Mouse (Mus musculus): ENCODE data around the gene Sccpdh.
"Not testable (repeated sequence)": the region's sequence is repeated elsewhere in the genome, so short reads cannot be mapped to it uniquely, and the experiment has no call there.

The Sccpdh gene

DNA sequence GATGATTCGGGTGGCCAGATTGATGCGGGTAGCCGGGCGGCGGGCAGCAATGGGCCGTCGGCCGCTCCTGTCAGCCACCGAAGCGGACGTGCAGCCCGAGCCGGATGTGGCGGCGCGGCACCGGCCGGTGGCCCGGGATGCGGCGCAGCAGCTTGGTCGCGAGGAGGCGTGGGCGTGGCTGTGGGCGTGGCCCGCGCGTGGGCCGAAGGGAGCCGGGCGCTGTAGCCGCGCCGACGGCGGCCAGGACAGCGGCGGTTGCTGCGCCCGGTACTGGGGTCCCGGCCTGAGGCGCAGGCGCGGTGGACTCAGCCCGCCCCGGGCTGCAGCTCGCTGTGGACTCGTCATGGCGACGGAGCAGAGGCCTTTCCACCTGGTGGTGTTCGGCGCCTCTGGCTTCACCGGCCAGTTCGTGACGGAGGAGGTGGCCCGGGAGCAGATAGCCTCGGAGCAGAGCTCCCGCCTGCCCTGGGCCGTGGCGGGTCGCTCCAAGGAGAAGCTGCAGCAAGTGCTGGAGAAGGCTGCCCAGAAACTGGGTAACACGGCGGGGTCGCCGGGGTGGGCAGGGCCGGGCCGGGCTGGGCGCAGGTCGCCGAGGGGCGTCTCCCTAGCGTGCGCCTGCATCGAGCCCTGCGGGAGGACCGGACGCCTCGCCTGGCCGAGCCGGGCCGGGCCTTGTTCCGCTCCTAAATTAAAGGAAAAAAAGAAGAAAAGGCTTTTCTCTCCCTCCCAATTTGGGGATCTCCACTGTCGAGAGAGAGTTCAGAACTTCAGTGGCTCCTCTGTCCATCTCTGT, at the start of gene Sccpdh:
Sccpdh (plus strand) TSS at position 198 of the 793 bp plus-strand sequence.
- DNase-seq (ENCODE audit: low spot score), result peak; percentile 71

GRCm38 (mm10) chr1:179622665-179623064, 45.3 kb upstream of the Sccpdh start:
- DNase-seq (ENCODE audit: low spot score), result no peak

- peak; percentile 25 for DNase-seq (ENCODE audit: low spot score)
Observed at GRCm38 (mm10) chr1:179623657-179624056, 44.4 kb upstream of the Sccpdh start.

DNA sequence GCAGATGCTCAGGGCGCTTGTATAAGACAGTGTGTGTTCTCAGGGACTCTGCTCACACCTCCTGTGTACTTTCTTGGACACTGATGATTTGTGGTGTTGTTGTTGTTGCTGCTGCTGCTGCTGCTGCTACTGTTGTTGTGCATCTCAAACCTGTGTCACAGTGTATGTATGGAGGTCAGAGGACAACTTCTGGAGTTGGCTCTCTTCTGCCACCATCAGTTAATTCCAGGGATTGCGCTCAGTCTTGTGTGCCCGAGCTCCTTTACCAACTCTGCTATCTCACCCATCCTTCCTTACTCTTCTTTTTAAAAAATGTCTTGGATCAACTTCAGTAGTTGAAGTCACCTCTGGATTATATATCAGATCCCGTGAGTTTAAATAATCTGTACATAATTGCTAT, 43.7 kb upstream of the Sccpdh start:
- DNase-seq (ENCODE audit: low spot score), result peak; percentile 43

DNA sequence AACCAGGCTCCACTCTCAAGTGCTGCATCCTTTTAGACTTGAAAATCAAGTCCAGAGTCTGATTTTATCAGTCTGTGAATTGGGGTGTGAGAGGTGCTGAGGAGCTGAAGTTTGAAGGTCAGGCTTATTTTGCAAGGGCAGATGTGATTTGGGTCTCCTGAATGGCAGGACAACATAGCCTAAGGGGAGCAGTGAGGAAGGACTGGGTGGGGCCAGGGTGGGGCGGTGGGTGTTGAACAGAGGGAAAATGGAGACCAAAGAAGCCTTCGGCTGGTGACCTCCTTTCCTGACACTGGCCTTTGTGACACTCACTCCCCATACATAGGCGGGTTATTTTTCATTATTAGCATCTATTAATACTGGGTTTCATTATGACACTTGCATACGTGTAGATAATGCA, 40.2 kb upstream of the Sccpdh start:
- no peak for DNase-seq (ENCODE audit: low spot score)

DNA sequence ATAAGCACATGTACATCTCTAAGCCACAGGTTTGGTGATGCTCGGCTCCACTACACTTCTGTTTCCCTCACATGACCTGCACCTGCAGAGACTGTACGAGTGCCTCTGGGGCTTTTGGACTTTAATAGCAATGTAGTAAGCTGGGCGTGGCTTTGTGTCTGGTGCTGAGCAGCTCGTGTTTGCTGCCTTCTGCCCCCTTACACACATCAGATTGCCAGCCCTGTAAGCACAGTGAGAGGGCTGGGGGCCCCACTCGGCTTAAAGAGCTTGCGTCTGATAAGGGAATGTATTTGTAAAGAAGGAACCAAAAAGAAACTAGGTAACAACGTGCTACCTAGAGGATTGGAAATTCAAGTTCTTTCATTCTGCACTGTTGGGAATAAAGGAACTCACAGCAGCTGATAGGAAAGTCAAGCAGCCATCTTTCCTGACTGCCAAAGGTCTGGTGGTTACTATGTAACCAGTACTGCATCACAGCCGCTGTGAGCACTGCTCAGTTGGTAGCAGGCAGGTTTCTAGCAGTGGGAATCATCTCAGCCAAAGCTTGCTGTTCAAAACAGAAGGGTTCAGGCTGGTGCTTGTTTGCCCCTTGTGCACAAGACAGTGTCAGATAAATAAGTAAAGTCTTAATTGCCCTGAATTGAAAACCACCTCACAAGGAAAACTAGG, 39.4 kb upstream of the Sccpdh start:
- no peak for DNase-seq (ENCODE audit: low spot score)

- DNase-seq (ENCODE audit: low spot score), result no peak
Observed at GRCm38 (mm10) chr1:179629276-179629675, 38.7 kb upstream of the Sccpdh start.

- no peak for DNase-seq (ENCODE audit: low spot score)
Observed at GRCm38 (mm10) chr1:179632746-179633413, 35.1 kb upstream of the Sccpdh start.

GRCm38 (mm10) chr1:179633414-179633752, 34.6 kb upstream of the Sccpdh start:
- DNase-seq (ENCODE audit: low spot score), result peak; percentile 18

- DNase-seq (ENCODE audit: low spot score), result no peak
Observed at GRCm38 (mm10) chr1:179634159-179634558, 33.9 kb upstream of the Sccpdh start.

GRCm38 (mm10) chr1:179642726-179643125, 25.3 kb upstream of the Sccpdh start:
- DNase-seq (ENCODE audit: low spot score), result no peak

GRCm38 (mm10) chr1:179644151-179644550, 23.9 kb upstream of the Sccpdh start:
- DNase-seq (ENCODE audit: low spot score), result no peak

DNA sequence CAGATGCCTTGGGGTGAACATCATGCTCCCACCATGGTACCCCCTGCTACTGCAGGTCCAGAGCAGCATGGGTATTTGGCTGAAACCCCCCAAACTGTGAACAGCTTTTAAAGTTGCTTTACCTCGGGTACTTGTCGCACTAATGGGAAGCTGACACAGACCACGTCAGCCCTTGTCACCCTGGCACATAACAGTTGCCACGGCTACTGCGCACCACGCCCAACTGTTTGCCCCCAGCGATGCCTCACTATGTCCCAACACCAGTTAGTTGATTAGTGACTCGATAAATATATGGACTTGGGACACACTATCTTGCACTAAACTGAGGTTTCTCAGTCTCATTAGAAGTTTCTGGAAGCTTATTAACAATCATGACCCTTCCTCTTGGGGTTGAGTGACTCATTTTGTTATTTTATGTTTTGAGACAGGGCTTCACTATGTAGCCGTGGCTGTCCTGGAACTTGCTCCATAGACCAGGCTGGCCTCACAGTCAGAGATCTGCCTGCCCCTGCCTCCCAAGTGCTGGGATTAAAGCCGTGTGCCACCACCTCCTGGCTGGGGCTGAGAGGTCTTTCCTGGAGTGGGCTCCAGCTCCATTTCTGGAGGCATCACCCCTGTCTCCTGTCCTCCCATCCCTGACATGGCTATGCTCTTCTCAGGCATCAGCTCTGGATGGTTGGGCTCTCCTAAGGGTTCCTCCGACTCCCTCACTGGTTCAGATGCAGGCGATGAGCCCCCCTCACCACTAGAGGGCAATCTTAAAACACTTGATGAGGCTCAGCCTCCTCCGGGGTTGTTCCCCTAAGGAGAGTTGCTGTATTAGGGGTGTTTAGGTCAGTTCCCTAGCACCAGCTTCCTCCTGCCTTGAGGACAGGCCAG, 22.7 kb upstream of the Sccpdh start:
- DNase-seq (ENCODE audit: low spot score), result peak; percentile 69

DNA sequence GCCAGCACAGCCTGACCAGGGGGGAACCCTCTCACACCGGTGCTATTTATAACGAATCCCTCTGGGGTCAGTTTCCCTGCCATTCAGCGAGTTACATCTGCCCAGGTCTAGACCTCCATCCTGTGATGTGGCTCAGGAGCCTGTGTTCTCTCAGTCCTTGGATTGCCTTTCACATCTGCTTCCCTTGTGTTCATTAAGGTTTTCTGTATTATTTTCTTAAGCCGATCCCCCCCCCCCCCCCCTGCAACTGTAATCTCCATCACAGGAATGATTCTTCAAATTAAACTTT, 22.1 kb upstream of the Sccpdh start:
- no peak for DNase-seq (ENCODE audit: low spot score)

DNA sequence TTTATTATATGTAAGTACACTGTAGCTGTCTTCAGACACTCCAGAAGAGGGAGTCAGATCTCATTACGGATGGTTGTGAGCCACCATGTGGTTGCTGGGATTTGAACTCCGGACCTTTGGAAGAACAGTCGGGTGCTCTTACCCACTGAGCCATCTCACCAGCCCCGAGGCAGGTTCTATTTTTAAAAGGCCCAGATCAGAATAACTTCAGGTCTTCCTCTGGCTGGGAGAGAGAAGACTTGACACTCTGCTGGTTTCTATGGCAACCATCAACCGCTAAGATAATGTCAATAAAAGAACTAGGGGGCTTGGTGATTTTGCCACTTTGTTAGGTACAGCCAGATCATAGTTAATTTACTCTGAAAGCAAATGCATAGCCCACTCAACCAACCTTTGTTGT, 19.3 kb upstream of the Sccpdh start:
- not testable (repeated sequence) for DNase-seq (ENCODE audit: low spot score)

DNA sequence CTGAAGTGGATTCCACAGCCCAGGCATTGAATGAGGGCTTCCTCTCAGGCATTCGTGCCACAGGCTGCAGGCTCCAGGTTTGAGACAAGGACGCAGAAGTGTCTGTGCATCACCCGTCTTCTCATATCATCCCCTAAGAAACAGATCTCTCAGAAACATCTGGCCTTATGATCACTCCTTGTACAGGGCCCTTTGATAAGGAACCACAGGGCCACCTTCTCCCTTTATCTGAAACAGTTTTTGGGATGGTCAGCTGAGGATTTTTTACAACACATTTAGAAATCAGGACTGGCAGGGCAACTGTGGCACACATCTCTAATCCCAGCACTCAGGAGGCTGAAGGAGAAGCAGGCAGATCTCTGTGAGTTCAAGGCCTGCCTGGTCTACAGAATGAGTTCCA, 18.7 kb upstream of the Sccpdh start:
- DNase-seq (ENCODE audit: low spot score), result no peak

DNA sequence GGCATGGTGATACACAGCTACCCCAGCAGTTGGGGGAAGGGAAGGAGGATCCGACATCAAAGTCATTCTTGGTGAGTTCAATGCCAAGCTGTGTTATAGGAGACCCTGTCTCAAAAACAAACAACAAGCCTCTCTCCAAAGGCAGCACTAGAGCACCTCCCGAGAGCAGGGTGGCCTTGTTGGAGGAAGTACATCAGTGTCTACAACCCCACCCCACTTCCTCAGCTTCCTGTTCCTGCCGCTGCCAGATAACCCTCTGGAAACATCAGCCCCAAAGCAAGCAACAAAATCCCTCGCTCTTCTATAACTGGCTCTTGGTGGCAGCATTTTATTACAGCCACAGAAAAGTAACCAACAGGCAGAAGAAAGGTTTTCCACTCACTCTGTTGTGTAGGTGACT, 17.7 kb upstream of the Sccpdh start:
- DNase-seq (ENCODE audit: low spot score), result no peak

- DNase-seq (ENCODE audit: low spot score), result no peak
Observed at GRCm38 (mm10) chr1:179651224-179651623, 16.8 kb upstream of the Sccpdh start.

- no peak for DNase-seq (ENCODE audit: low spot score)
Observed at GRCm38 (mm10) chr1:179663065-179663464, 4.9 kb upstream of the Sccpdh start.

DNA sequence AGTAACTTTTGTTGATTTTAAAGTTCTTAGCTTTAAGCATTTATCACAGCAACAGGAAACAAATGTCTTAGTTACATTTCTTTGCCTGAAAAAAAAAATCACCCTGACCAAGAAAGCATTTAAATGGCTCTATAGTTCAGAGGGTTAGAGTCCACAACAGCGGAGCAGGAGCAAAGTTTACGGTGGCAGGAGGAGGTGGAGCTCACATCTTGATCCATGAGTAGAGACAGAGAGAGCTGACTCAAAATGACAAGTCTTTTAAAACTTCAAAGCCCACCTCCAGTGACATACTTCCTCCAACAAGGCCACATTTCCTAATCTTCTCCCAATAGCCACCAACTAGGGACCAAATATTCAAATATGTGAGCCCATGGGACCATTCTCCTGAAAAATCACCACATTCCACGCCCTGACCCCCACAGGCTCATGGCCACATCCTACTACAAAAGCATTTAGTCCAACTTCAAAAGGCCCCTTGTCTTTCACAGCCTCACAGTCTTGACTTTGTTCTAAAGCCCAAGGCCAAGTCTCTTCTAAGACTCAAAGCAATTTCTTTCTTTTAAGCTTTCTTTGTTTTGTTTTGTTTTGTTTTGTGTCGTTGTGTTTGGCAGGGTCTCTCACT, 3.6 kb upstream of the Sccpdh start:
- no peak for DNase-seq (ENCODE audit: low spot score)

DNA sequence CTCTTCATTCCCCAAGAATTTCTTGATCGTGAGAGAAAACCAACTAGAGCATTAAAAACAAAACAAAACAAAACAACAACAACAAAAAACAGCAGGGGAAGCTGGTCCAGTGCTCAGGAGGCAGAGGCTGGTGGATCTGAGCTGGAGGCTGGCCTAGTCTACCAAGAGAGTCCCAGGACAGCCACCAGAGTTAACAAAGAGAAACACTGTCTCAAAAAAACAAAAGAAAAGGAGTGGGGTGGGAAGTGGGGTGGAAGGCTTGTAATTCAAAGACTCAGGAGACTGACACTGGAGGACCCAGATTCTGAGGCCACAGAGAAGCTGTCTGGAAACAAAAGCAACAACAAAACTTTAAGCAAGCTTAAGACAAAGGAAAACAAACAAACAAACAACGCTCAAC, 1.0 kb upstream of the Sccpdh start:
- no peak for DNase-seq (ENCODE audit: low spot score)

DNA sequence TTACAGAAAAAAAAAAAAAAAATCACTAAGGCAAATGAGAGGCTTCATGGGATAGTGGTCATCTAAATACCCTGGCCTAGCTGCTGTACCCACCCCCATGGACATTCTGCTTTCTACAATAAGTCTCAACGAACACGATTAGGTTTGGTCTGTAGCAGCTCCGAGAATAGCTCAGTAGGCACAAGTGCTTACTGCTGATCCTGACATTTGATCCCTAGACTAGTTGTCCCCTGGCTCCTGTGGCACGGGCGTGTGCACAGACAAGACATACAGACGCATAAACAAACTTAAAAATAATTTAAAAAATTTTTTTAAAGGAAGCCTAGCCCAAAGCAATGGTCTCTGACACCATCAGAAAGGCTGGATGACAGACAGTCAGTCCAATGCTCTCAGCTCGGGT, 560 bp upstream of the Sccpdh start:
- no peak for DNase-seq (ENCODE audit: low spot score)
